Mouse (Mus musculus) cerebellum, adult 2 months (tissue): ENCODE measurements around the gene Tmem259.

Experiments used
- CTCF ChIP-seq: fragments of 200-500 bp; IDR thresholded peaks from 2 replicates; pipeline ENCODE4 v1.5.1; 2011; ENCODE audit warnings: low read depth, mild to moderate bottlenecking, control low read depth, low read length, moderate library complexity, borderline replicate concordance; ENCODE audit not compliant: insufficient read depth
- POLR2A ChIP-seq: fragments of 200-500 bp; IDR thresholded peaks from 2 replicates; pipeline ENCODE4 v1.6.1; 2011; ENCODE audit warnings: low read length, control low read depth, borderline replicate concordance; ENCODE audit not compliant: insufficient read depth

GRCm38 (mm10) chr10:79947502-79947901 is 36.6 kb downstream of the Tmem259 start:
- TF ChIP-seq POLR2A (no peak), CTCF (no peak)
